Mouse (Mus musculus): ENCODE measurements at regions not wholly inside any gene's neighbourhood (a gene's known extent, or its start where the extent isn't known, plus 50 kb on each side); places are given as distances from the start of the nearest gene placed in this dataset.

DNA sequence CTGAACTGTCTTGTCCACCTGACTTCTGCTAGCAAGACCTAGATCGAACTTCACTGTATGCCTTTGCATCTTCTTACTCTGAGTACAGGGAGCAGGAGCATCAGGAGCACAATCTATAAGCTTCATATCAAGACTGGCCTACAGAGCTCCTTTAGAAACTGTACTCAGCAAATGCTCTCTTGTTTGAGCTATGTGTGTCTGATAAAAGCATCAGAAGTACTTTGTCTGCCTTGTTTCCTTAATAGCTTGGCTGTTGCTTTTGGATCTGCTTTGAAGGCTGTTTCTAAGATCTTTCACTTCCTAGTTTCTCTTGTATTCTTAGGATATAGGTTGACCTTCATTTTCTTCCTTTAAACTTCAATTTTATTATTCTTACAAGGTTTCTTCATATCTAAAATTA, 175.3 kb upstream of the Cypt12 start:
- DNase-seq: no peak

DNA sequence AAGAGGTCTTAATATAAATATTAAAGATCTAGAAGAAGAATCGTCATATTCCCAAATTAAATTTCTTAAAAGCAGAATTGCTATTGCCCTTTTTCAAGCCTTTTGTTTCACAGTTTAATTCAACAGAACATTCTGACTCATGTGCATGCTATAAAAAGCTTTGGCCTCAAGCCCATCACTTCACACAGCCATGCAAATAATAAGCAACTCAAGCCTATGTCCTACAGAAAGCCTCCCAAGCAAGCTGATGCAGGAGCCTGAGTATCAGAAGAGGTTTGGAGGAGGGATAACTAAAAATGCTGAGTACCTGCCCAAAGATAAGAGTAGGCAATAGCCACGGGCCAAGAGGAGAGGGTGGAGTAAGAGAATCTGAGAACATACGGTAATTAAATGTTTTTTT, 169.1 kb upstream of the Cypt12 start:
- DNase-seq: peak; percentile 35

DNA sequence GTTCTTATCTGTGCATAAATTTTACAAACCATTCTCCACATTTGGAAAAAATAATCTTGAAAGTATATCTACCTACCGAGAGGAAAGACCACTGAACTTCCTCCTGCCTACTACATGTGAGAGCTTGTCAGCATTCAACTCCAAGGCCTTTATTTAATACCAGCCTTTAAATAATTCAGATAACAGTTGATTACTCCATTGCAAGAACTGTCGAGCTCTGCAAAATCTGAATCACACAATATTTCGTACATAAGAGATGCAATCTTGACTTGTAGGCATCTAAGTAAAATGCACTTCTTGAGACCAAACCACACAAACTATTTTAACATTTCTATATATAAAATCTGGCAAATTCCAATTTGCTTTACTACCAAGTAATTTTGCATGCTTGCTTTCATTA, 164.1 kb upstream of the Cypt12 start:
- no peak for DNase-seq

DNA sequence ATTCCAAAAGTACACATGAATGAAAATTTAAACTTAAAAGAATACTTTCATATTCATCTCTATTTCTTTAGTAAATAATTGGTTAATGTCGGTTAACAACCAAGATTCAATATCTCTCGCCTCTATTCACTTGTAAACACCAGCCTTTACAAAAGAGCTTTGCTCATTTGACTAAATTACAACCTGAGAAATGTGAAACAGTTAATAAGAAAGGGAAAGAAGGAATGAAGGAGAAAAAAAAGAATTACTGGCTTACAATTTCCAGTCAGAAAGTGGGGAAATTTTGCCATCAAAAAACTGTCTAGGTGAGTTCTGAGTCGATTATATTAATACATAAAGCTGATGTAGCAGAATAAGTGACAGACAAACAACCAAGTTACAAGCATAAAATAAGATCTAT, 163.6 kb upstream of the Cypt12 start:
- no peak for DNase-seq

GRCm38 (mm10) chr3:17785106-17786022, 162.8 kb upstream of the Cypt12 start:
- DNase-seq: peak; percentile 30

- DNase-seq: peak; percentile 78
Measured at GRCm38 (mm10) chr3:17786023-17786720, 162.0 kb upstream of the Cypt12 start.

DNA sequence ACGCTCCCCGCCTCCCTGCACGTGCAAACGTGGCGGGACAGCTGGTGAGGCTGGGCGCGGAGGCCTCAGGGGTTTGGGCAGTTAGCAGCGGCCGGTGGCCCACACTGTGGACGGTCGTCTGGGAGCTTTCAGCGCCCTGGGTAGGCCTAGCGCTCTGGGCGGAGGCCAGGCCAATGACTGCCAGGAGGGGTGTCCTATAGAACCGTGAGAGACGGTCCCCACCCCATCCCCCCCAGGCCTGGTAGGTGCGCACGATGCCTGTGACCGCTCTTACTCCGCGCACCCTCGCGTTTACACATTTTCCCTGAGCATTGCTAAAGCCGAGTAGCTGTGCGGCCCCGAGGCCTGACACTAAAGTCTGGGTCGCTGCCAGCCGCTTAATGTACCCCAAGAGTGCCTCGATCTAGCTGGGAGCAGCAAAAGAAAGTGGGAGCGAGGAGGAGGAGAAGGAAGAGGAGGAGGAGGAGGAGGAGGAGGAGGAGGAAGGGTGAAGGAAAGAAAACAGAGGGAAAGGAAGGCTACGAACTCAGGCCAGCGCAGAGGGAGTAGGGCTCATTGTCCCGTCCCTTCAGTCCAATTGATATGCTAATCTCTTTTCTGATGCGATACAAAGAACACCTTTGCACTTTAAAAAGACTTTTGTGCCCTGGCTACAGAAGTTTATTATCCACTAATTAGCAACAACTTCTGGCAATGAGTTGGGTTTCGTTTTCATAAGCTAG, 161.3 kb upstream of the Cypt12 start:
- peak; percentile 61 for DNase-seq

DNA sequence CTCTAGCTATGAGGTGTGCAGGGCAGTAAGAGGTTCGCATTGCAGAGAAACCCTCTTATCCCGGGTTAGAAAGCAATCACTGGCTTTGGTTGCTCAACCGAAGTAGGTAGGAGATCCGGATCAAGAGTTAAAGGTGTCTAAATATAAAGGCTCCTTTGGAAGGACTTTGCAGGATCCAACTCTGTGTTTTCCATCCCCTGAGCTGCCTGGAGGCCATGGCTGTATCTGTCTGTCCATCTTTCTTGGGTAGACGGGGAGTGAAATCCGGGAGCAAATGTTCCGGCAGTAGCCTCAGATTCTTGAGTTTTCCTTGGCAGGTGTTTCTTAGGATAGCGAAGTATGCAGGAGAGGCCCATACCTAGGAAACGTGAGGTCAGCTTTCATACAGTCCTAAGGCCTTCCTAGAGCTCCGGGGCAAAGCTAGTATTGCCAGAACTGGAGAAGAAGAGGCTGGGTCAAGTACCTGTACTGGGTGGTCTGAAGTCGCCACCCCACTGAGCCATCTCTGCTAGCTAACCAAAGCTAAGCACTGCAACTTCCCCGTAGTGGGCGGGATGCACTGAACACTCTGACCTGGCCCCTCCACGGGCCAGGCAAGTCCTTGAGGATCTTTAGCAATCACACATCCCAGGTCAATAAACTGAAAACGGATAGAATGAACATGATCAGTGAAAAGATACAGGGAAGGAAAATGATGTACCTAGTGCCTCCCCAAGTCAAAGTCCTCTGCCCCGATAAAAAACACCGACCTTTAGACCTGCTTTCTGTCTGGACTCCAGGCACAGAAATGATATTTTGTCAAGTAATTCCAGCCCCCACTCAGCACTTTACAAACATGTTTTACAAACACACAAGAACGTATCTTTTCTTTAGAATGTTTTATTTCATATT, 160.5 kb upstream of the Cypt12 start:
- DNase-seq: peak; percentile 28

GRCm38 (mm10) chr3:17788334-17788720, 159.9 kb upstream of the Cypt12 start:
- no peak for DNase-seq

GRCm38 (mm10) chr3:17788778-17789299, 159.4 kb upstream of the Cypt12 start:
- DNase-seq: peak; percentile 19

- DNase-seq: peak; percentile 38
Measured at GRCm38 (mm10) chr3:17789454-17790196, 158.6 kb upstream of the Cypt12 start.

DNA sequence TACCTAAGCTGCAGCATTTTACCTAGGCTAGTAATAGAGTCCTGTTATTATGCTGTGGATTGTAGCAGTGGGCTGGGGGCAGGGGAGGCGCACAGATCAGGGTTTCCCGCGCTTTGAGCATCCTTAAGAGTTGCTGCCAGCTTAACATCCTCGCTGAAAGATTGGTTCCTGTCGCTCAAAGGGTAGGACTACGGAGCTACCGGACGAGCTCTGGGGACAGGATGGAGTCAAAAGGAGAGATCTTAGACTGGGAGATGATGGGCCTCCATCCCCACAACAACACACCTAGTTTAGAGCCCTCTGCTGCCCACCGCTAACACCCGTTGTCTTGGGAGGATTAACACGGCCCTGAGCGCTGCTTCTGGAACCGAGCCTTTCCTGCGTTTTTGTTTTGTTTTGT, 157.9 kb upstream of the Cypt12 start:
- peak; percentile 42 for DNase-seq

DNA sequence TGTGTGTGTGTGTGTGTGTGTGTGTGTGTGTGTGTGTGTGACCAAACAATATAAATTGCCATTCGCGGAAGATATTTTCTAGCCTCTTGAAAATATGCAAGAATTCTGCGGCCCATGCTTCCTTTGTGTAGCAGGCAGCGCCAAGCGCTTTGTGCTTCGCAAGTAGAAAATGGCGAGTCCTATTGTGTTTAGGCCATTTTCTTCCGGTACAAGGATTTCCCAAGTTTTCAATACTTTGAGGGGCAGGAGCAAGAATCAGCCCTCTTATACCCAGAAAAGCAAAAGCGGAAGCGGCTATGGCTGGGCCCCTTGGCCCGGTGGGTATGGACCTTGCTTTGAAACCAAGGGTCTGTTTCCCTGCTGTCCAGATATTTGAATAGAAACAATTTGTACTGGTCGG, 157.4 kb upstream of the Cypt12 start:
- DNase-seq: peak; percentile 21

DNA sequence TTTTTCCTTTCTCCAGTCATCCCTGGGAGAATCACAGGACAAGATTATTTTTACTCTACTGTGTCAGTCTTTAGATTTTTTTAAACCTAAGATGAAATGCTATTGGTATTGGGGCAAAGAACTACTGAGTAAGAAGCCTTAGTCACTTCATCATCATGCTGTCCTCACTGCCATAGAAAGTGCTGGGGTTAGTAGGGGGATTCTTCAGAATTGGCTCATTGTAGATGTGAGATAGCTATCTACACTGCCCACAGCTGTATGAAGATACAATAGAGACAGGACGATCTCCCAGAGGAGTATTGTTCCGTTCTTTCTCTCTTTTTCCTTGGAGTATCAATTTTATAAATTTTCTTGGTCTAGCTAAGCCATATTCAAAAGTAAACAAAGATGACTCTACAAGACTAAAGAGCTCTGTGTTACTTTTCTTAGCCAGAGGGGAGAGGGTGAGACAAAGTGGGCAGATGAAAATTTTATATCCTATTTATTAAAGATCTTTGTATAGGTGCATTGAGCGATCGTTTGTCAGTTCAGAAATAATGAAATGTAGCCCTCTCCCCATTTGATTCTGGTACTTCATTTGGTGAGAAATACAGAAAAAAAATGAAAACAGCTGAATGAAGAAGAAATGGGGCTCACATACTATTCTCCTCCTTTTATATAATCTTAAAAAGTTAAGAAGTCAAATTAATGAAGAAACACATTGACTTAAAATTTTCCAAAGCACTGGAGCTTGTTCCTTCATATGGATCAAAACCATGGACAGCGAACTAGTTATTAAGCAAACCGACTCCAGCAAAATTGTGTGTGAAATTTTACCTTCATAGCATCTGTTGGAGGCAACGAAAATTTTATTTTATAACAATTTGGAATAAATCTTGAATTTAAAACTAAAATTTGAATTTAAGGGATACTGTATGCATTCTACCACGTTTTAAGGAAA, 156.6 kb upstream of the Cypt12 start:
- DNase-seq: no peak

DNA sequence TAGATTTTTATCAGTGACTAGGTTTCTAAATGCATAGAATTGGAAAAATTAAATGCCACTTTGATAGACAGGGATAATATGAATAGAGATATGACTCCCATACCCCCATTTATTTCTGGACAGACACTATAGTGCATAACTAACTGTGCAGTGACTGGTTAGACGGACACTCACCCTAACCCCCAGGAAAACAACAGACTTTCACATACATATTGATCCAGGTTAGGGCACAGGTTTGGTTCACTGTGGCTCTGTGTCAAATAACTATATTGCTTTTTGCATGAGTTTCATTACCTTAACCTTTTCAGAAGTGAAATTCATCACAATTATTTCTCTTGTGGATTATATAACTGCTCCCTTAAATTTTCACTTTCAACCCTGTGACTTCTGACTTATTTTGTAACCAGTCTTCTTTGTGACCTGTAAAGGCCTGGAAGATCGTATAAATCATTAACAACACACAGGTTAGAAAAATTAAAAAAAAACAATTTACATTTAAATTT, 155.6 kb upstream of the Cypt12 start:
- DNase-seq: no peak

- peak; percentile 73 for DNase-seq
Measured at GRCm38 (mm10) chr3:17793646-17794250, 154.5 kb upstream of the Cypt12 start.

DNA sequence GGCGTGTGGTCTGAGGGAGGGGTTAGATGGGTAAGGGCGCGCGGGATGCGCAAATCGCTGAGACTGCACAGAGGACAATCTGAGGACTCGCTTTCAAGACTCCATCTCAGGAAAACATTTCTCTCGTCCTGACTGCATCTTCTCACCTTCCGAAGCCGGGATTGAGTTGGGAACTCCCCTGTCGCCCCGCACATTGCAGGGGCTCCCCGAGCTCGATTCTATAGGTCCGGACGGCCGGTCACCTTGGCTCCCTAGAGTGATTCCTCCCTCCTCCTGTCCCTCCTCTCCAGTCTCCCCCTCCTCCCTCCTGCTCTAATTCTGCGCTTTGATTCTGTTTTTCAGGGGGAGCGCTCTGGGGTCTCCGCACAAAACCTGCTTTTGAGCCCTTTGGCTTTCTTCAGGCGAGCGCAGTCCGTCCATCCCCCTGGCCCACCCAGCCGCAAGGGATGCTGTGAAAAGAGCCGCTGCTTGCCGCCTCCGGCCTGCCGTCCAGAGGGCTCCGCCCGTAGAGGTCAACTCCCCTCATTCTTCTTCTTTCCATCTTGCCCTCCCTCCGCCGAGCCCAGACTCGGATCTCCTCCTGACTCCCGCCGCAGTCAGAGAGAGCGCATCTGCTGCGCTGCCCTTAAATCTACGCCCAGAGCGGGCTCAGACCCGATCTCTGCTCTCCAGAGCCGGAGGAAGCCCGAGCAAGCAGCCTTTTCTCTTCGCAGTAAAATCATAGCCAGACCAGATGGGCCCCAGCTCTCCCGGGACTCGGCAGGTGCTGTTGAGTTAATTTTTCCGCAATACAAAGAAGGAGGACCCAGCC, 153.8 kb upstream of the Cypt12 start:
- peak; percentile 73 for DNase-seq

Measured in right cerebral cortex, postnatal 25 days (tissue).